Mouse (Mus musculus) ovary, adult 18-20 months (tissue): ENCODE results near the gene Acrbp.
"Not testable (repeated sequence)": the region's sequence is repeated elsewhere in the genome, so short reads cannot be mapped to it uniquely, and the experiment has no call there.

Source experiments
- DNase-seq: peaks from one replicate; pipeline ENCODE4 v3.0.0; 2022; ENCODE audit warnings: low spot score, mixed read lengths

Gene Acrbp

DNA sequence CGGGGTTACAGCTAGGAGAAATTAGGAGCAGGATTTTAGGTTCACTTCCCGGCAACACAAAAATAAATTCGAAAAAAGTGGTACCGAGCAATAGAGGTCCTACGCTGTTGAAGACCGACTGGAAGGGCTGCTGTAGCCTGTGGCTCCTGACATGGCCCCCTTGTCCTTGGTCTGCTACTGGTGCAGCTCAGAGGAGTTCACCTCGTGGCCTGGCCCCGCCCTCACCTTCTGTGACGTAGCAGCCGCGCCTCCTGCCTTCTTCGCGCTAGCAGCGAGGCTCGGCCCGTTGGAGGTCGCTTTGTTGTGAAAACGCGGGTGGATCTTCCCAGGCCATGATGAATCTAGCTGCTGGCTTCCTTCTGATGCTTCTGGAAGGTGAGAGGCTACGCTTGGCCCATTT lies at the start of gene Acrbp:
TSS of gene Acrbp (plus strand) at position 12 of the 400 bp plus-strand sequence.
- DNase-seq = no peak

GRCm38 (mm10) chr6:125003706-125004105 lies 45.8 kb upstream of the Acrbp start:
- DNase-seq = no peak

GRCm38 (mm10) chr6:125005086-125005485 lies 44.4 kb upstream of the Acrbp start:
- no peak for DNase-seq

DNA sequence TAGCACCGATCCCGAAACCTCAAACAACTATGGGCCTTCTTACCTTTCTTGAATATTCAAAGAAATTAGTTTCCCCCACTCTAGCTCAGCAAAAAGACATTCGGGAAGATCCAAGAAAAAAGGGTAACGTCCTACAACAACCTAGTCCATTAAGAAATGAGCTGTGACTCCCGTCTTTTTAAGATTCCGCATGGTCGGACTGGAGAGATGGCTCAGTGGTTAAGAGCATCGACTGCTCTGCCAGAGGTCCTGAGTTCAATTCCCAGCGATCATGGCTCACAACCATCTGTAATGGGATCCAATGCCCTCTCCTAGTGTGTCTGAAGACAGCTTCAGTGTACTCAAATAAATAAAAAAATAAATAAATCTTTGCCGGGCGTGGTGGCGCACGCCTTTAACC lies 41.4 kb upstream of the Acrbp start:
- DNase-seq = no peak

GRCm38 (mm10) chr6:125008586-125009128 lies 40.8 kb upstream of the Acrbp start:
- peak; percentile 99 for DNase-seq

DNA sequence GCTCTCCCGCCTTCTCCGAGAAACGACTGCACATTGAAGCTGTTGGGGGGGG lies 40.5 kb upstream of the Acrbp start, which contains the start of gene Zfp384:
TSS of gene Zfp384 (plus strand) at position 17 of the 52 bp plus-strand sequence.
- DNase-seq = no peak

GRCm38 (mm10) chr6:125009181-125010073 lies 40.1 kb upstream of the Acrbp start:
- DNase-seq = peak; percentile 74

- DNase-seq = no peak
These were observed 31.8 kb upstream of the Acrbp start for GRCm38 (mm10) chr6:125017682-125018081.

DNA sequence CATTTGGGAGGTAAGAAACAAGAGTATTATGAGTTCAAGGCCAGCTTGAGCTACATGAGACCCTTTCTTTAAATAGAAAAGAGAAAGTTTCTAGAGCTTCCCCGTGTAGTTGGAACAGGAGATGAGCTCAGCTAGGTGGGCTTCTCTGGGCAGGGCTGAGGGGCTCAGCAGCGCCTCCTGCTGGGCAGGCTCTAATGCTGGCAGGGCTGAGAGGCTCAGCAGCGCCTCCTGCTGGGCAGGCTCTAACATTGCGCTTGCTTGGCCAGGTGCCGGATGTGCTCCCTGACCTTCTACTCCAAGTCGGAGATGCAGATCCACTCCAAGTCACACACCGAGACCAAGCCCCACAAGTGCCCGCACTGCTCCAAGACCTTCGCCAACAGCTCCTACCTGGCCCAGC lies 19.0 kb upstream of the Acrbp start:
- DNase-seq = not testable (repeated sequence)

DNA sequence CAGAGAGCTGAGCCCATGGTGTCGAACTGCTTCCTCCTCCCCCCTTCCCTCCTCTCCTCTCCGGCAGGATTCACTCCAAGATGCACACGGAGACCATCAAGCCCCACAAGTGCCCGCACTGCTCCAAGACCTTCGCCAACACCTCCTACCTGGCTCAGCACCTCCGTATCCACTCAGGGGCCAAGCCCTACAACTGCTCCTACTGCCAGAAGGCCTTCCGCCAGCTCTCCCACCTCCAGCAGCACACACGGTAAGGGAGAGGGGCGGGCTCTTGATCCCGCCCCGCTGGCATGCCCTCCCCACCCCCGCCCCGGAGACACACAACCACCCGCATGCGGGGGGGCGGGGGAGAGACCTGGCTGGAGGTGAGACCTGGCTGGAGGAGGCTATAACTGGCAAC lies 17.9 kb upstream of the Acrbp start:
- DNase-seq = no peak

- DNase-seq = no peak
These were observed 10.8 kb upstream of the Acrbp start for GRCm38 (mm10) chr6:125038666-125039065.

DNA sequence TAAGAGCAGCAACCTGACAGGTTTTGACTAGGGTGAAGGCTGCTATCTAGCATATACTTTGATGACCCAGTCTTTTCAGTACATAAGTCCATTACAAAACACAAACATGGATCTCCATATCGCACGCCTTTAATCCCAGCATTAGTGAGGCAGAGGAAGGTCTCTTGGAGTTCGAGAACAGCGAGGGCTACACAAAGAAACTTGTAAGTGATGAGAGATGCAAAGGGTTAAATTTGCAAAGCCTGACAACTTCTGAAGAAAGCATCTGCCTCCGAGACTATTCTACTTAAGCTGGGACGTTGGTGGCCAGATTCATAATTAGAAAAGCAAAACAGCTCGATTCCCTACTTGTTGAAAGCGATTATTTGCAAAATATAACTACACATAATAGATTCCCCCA lies 10.4 kb upstream of the Acrbp start:
- DNase-seq = no peak

DNA sequence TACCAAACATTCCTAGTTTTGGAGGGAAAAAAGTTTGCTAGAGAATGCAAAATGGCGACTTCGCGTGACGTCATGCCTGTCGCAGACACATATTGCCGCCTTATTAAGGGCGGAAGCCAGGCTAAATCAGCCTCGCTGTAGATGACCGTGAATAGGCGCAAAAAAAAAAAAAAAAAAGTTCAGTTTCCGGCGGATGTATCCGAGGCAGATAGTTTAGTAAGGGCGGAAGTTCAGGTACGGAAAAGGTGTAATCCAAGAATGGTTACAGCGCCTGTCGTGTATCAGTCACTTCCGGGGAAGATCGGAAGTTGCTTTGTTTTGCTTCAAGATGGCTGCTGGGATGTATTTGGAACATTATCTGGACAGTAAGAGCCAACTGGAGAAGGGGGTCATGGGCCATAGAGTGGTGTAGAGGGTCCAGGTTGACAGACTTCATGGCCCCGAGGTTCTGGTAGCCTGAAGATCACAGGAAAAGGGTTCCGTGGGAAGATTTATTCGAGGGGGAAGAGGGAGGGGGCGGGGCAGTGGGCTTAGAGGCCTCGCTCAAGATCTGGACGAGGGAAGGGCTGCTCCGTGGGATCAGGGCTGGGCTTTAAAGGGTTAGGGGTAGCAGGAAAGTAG lies 9.8 kb upstream of the Acrbp start, which contains the start of gene Ing4:
TSS of gene Ing4 (plus strand) at position 228 of the 621 bp plus-strand sequence.
- peak; percentile 88 for DNase-seq

GRCm38 (mm10) chr6:125040221-125040620 lies 9.3 kb upstream of the Acrbp start:
- DNase-seq = no peak

DNA sequence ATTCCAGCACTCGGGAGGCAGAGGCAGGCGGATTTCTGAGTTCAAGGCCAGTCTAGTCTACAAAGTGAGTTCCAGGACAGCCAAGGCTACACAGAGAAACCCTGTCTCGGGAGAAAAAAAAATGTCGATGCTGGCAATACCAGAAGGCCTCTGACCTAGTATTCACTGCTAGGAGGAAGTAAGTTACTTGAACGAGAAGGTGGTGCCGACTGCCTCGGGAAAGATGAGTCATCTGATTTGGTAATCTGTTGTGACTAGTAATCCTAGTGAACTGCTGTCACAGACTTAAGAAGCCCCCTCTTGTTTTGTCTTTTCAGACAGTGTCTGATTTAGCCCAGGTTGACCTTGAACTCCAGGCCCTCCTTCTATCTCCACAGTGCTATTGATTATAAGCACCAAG lies 8.4 kb upstream of the Acrbp start:
- no peak for DNase-seq

- DNase-seq = no peak
These were observed 7.4 kb upstream of the Acrbp start for GRCm38 (mm10) chr6:125042081-125042480.

GRCm38 (mm10) chr6:125046691-125047090 lies 2.8 kb upstream of the Acrbp start:
- DNase-seq = peak; percentile 36

DNA sequence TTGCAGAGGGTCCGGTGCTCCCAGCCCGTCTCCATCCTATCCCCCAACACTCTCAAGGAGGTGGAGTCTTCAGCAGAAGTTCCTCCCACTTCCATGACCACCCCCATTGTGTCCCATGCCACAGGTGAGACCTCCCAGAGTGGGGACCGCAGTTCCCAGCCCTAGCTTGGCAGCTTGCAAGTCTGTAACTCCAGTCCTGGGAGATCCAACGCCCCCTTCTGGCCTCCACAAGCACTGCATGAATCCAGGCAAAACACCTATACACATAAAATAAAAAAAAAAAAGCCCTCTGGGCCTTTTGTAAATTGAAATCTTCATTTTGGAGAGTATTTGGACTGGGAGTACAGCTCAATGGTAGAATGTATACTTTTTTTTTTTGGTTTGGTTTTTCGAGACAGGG lies 1.7 kb downstream of the Acrbp start:
- no peak for DNase-seq

DNA sequence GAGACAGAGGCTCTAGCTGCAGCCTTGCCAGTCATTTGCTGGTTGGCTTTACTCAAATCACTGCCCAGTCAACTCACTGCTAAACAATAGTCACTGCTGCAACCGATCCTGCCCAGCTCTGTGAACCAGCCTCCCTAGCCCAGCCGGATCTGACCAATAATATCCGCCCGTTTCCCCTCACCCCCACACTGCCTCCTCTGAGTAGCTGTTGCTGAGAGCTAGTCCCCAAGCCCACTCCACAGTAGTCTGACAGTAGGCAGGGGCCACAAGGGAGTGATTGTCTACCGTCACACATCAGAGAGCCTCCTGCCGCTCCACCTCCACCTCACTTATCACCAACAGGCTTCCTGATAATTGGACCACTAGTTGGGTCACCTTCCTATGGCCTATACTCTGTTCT lies 12.0 kb downstream of the Acrbp start:
- DNase-seq = no peak

- no peak for DNase-seq
These were observed 13.0 kb downstream of the Acrbp start for GRCm38 (mm10) chr6:125062511-125062910.

GRCm38 (mm10) chr6:125063906-125064305 lies 14.4 kb downstream of the Acrbp start:
- DNase-seq = no peak

GRCm38 (mm10) chr6:125065223-125065622 lies 15.7 kb downstream of the Acrbp start:
- not testable (repeated sequence) for DNase-seq

DNA sequence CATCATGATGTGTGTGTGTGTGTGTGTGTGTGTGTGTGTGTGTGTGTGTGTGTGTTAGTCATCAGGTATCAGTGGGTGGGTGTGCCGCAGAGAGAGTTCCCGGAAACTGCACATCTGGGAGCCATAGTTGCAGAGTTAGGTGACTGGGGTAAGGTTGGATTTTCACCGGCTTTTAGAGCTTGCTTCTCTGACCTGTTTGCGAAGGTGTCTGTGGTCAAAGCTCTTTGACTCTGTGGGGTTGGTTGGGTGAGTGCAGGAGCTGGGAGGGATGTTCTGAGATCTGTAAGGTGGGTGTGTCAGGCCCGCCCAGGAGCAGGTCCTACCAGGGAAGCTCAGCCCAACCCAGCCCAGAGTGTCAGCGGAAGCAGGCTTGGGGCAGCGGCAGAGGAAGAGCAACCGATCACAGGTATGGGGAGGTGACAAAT lies 18.1 kb downstream of the Acrbp start, which contains the start of gene Lpar5:
TSS of gene Lpar5 (plus strand) at position 350 of the 425 bp plus-strand sequence.
- DNase-seq = no peak
